In genomic region chr14:8218730-8219380, GRCm38 (mm10) we compare ENCODE assay signal across 9 mouse cellular contexts. TPM values are rescaled to one million over a fixed set of nuclear protein-coding genes. Genes with fewer than 3 reads are reported as not detected.
DNase-seq lines count a peak whose midpoint lies in the region; ATAC-seq lines count a peak whose summit lies in the region.
"Had no signal": no experiment of that assay in that cellular context is flagged by ENCODE, and none has a peak within 500 bp of the region (broad histone marks: within the 10 kb centered on the region; RNA-seq: fewer than 3 reads in every experiment).

No protein-coding gene starts in this region.

- H3K27me3 ChIP-seq in embryonic facial prominence, embryonic 10.5 days (replicated peaks; ENCODE audit: low read depth, poor library complexity, severe bottlenecking) = peaks cover 27% of the 10 kb centered on the region
- H3K27me3 ChIP-seq in kidney, embryonic 14.5 days (ENCODE audit: control insufficient read depth, insufficient read depth, low read length) = no peaks in the 10 kb centered on the region
- no peaks in the 10 kb centered on the region for H3K27me3 ChIP-seq in splenic B cell, adult 2 months (ENCODE audit: control insufficient read depth, insufficient read depth, low read length, poor library complexity, severe bottlenecking)

- no peak overlapping the region; the same call in 1 of the 2 replicates for H3K27ac ChIP-seq in embryonic facial prominence, embryonic 10.5 days (replicated peaks)
- peak overlapping the region; percentile 25; the same call in 1 of the 2 replicates for H3K27ac ChIP-seq in kidney, embryonic 14.5 days (ENCODE audit: low read depth, low read length)
- H3K27ac ChIP-seq: liver, embryonic 14.5 days had no signal

- no peaks in the 10 kb centered on the region for H3K9me3 ChIP-seq in embryonic facial prominence, embryonic 10.5 days
- H3K9me3 ChIP-seq in kidney, embryonic 14.5 days (ENCODE audit: control insufficient read depth, low read length) = no peaks in the 10 kb centered on the region

- peaks cover 38% of the 10 kb centered on the region for H3K4me1 ChIP-seq in embryonic facial prominence, embryonic 10.5 days
- H3K4me1 ChIP-seq in kidney, embryonic 14.5 days (ENCODE audit: control insufficient read depth, insufficient read depth, low read length) = peaks cover 17% of the 10 kb centered on the region; the same call in 1 of the 2 replicates

- 0 out of 2 replicates have a peak overlapping the region, but pooled peaks have one; percentile 16 for H3K4me3 ChIP-seq in embryonic facial prominence, embryonic 10.5 days
- H3K4me3 ChIP-seq in kidney, embryonic 14.5 days (ENCODE audit: low read length) = no peak overlapping the region

- intact Hi-C loops in left cerebral cortex, postnatal 4 days (cut with DNase I) = loop anchor here (10.0 kb wide), 1 partner anchor 86 kb away; no protein-coding TSS in a partner anchor
- intact Hi-C loops in left cerebral cortex, postnatal 25 days (cut with DNase I) = no loop called here
- intact Hi-C loops in gastrocnemius, postnatal 14 days (cut with DNase I; ENCODE audit: low total_unique reads) = no loop called here

- H3K4me2 ChIP-seq in kidney, embryonic 14.5 days (replicated peaks; ENCODE audit: low read depth, low read length) = no peak overlapping the region

- WGBS in embryonic facial prominence, embryonic 10.5 days = 15% methylated on average over 10 of the region's 10 CpGs
- WGBS in kidney, embryonic 14.5 days = 31% methylated on average over 10 of the region's 10 CpGs

- no peak for ATAC-seq in kidney, embryonic 14.5 days (ENCODE audit: low FRiP score, low TSS enrichment)
- no peak for ATAC-seq in megakaryocyte progenitor cell, adult 5-6 weeks (replicated peaks; ENCODE audit: poor library complexity)

- H3K9ac ChIP-seq in kidney, embryonic 14.5 days (ENCODE audit: low read depth, low read length) = no peak overlapping the region
- H3K9ac ChIP-seq: liver, embryonic 14.5 days had no signal

- peak; percentile 28 for DNase-seq in left cerebral cortex, postnatal 4 days
- no peak for DNase-seq in left cerebral cortex, postnatal 25 days (ENCODE audit: low spot score in 2 of 2)
- DNase-seq in embryonic facial prominence, embryonic 10.5 days (ENCODE audit: low spot score) = peak; percentile 40
- peak; percentile 36 for DNase-seq in splenic B cell, adult 2 months (ENCODE audit: low read depth, low spot score)
- DNase-seq in heart, adult 8-10 months (ENCODE audit: low spot score) = no peak
- no peak for DNase-seq in gastrocnemius, postnatal 14 days

- H3K36me3 ChIP-seq in embryonic facial prominence, embryonic 10.5 days (replicated peaks) = peaks cover 13% of the 10 kb centered on the region
- peaks cover 10% of the 10 kb centered on the region; the same call in 1 of the 2 replicates for H3K36me3 ChIP-seq in kidney, embryonic 14.5 days (ENCODE audit: control insufficient read depth, insufficient read depth, low read length)
- H3K36me3 ChIP-seq in splenic B cell, adult 2 months (ENCODE audit: control insufficient read depth, insufficient read depth, low read length, poor library complexity, severe bottlenecking) = no peaks in the 10 kb centered on the region

RNA-seq across cellular contexts. Expression of gene Kctd6, which starts 4.9 kb away (rescaled TPM):
- 10 to 100 TPM; 23.5 to 24.5 TPM for total RNA-seq in left cerebral cortex, postnatal 4 days (2021)
- total RNA-seq in left cerebral cortex, postnatal 25 days (2021) = 10 to 100 TPM; 40.5 to 43.5 TPM
- polyA plus RNA-seq in embryonic facial prominence, embryonic 10.5 days (2016; fragmentation: Nextera tagmentation; extraction: Ambion mirVana) = 6.3 and 8.3 TPM in 2 replicates
- 9.1 and 10.4 TPM in 2 replicates for polyA plus RNA-seq in kidney, embryonic 14.5 days (2014; fragmentation: Nextera tagmentation; extraction: Ambion mirVana)
- 4.2 and 4.7 TPM in 2 replicates for total RNA-seq in megakaryocyte progenitor cell, adult 5-6 weeks (2015)
- 3.9 and 5.2 TPM in 2 replicates for total RNA-seq in megakaryocyte progenitor cell, adult 5-6 weeks (2017)
- total RNA-seq in heart, adult 8-10 months (2022) = 1 to 10 TPM; 8.7 to 9.9 (median 9.3) TPM
- 1 to 10 TPM; 6.6 to 7.4 TPM for total RNA-seq in gastrocnemius, postnatal 14 days (2021)

RNA-seq across cellular contexts. Expression of gene Acox2, which starts 40.3 kb away (rescaled TPM):
- total RNA-seq in left cerebral cortex, postnatal 4 days (2021) = under 1 TPM; 0.72 TPM
- not detected for total RNA-seq in left cerebral cortex, postnatal 25 days (2021)
- polyA plus RNA-seq in embryonic facial prominence, embryonic 10.5 days (2016; fragmentation: Nextera tagmentation; extraction: Ambion mirVana) = not detected in 2 replicates
- polyA plus RNA-seq in kidney, embryonic 14.5 days (2014; fragmentation: Nextera tagmentation; extraction: Ambion mirVana) = not detected in 2 replicates
- not detected in 2 replicates for total RNA-seq in megakaryocyte progenitor cell, adult 5-6 weeks (2015)
- not detected in 2 replicates for total RNA-seq in megakaryocyte progenitor cell, adult 5-6 weeks (2017)
- 1 to 10 TPM in 2 of 4 experiments, under 1 TPM in 2; 0.44 to 1.4 (median 1.1) TPM for total RNA-seq in heart, adult 8-10 months (2022)
- under 1 TPM in 1 of 2 experiments, not detected in 1; 0.08 TPM for total RNA-seq in gastrocnemius, postnatal 14 days (2021)

RNA-seq across cellular contexts. Expression of gene Pdhb, which starts 46.0 kb away (rescaled TPM):
- total RNA-seq in left cerebral cortex, postnatal 4 days (2021) = 100 to 1,000 TPM; 132 to 136 TPM
- total RNA-seq in left cerebral cortex, postnatal 25 days (2021) = 100 to 1,000 TPM; 178 to 185 TPM
- 200 and 214 TPM in 2 replicates for polyA plus RNA-seq in embryonic facial prominence, embryonic 10.5 days (2016; fragmentation: Nextera tagmentation; extraction: Ambion mirVana)
- 231 and 247 TPM in 2 replicates for polyA plus RNA-seq in kidney, embryonic 14.5 days (2014; fragmentation: Nextera tagmentation; extraction: Ambion mirVana)
- total RNA-seq in megakaryocyte progenitor cell, adult 5-6 weeks (2015) = 84.6 and 98.4 TPM in 2 replicates
- total RNA-seq in megakaryocyte progenitor cell, adult 5-6 weeks (2017) = 144 and 170 TPM in 2 replicates
- 100 to 1,000 TPM; 726 to 851 (median 790) TPM for total RNA-seq in heart, adult 8-10 months (2022)
- 100 to 1,000 TPM; 335 to 409 TPM for total RNA-seq in gastrocnemius, postnatal 14 days (2021)

Comparison
In these comparisons a context has a peak if more than half of its experiments do, and no peak if none do; other contexts are left out.
1. DNase-seq: peak in left cerebral cortex, postnatal 4 days (single experiment), embryonic facial prominence, embryonic 10.5 days (single experiment) and splenic B cell, adult 2 months (single experiment); none in left cerebral cortex, postnatal 25 days (0 of 2), heart, adult 8-10 months (single experiment) and gastrocnemius, postnatal 14 days (single experiment).